8 mouse cellular contexts compared by ENCODE assay signal in the genomic region with DNA sequence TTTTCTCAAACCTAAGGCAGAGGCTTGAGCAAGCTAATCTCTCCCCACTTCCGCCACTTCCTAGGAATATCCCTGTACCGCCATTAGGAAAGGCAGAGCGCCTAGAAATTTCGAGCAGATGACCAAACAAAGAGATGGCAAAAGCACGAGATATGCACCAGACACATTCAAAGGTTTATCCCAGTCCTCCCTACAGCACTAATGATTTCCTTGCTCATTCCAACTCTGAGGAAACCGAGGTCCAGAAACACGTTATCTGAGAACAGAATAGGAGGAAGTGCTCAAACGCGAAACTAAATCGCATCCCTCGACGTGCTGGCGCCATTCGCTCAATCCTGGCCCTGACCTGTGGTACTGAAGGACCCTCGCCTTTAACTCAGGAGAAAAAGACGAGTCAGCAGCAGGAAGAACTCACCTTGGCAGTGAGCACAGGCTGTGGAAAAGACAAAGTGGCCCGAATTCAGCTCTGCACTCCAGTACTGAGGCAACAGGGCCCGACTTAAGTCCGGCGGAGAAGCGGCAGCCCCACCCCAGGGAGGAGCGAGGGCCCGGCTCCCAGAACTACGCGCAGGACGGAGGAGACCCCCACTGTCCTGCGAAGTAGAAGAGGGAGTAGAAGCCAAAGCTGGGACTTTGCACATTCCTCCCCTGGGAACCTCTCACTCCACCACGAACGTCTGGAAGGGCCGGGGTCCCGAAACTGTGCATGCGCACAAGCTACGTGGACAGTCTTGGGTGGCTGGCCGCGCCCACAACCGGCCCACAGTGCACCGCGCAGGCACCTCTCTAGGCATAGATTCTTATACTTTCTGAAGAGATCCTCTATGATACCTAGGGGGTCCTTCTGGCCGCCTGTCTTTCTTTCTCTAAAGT. TPM values are rescaled to one million over a fixed set of nuclear protein-coding genes. Genes with fewer than 3 reads are reported as not detected.
A peak's percentile ranks its signal among the peaks of the same experiment; 100 is the strongest.
DNase-seq lines count a peak whose midpoint lies in the region; ATAC-seq lines count a peak whose summit lies in the region.

Akr1a1 (minus strand) TSS at position 757 of the 873 bp plus-strand sequence.

- H3K4me3 ChIP-seq in hindbrain, embryonic 13.5 days: peak within 1 kb of the TSS; percentile 92

- peak within 1 kb of the TSS; percentile 91 for H3K27ac ChIP-seq in hindbrain, embryonic 13.5 days

- under 1% methylated on average over 39 of the region's 39 CpGs for WGBS in hindbrain, embryonic 13.5 days

- no peaks in the 10 kb centered on the region for H3K27me3 ChIP-seq in hindbrain, embryonic 13.5 days

- peak within 1 kb of the TSS; percentile 90 for H3K4me2 ChIP-seq in hindbrain, embryonic 13.5 days

- H3K9ac ChIP-seq in hindbrain, embryonic 13.5 days: peak within 1 kb of the TSS; percentile 93

- peak; percentile 98 for ATAC-seq in hindbrain, embryonic 13.5 days (ENCODE audit: low FRiP score)

- H3K36me3 ChIP-seq in hindbrain, embryonic 13.5 days: peaks cover 19% of the 10 kb centered on the region; the same call in 1 of the 2 replicates

- H3K4me1 ChIP-seq in hindbrain, embryonic 13.5 days (replicated peaks): peaks cover 47% of the 10 kb centered on the region

- DNase-seq in NIH3T3 (ENCODE audit: low read depth): peak; percentile 97
- DNase-seq in cerebellum, postnatal 10 days: peak; percentile 90 to 95
- peak; percentile 87 to 90 for DNase-seq in frontal cortex, postnatal 14 days (ENCODE audit: low spot score in 2 of 2)
- peak; percentile 84 to 91 for DNase-seq in layer of hippocampus, postnatal 25 days (ENCODE audit: extremely low spot score in 1 of 2, low spot score in 1 of 2)
- peak; percentile 92 for DNase-seq in lung, postnatal 25 days (ENCODE audit: low spot score)
- peak; percentile 95 for DNase-seq in retina, embryonic 14.5 days (ENCODE audit: low spot score)
- peak; percentile 90 for DNase-seq in thymus, postnatal 4 days

- no peaks in the 10 kb centered on the region for H3K9me3 ChIP-seq in hindbrain, embryonic 13.5 days

RNA-seq across cellular contexts. Expression of gene Akr1a1, which starts in this region (rescaled TPM):
- 666 and 678 TPM in 2 replicates for polyA plus RNA-seq in hindbrain, embryonic 13.5 days (2015; fragmentation: Nextera tagmentation; extraction: Ambion mirVana)
- total RNA-seq in layer of hippocampus, postnatal 25 days (2021): 100 to 1,000 TPM; 392 to 438 TPM

Comparison
In these comparisons a context has a peak if more than half of its experiments do, and no peak if none do; other contexts are left out.
1. Peak in every context shown above with its lines: DNase-seq, ATAC-seq, H3K4me3 ChIP-seq and H3K27ac ChIP-seq.